Mouse (Mus musculus) heart, adult 2 months (tissue): ENCODE results near the gene Prkab1.

Source experiments
- CTCF ChIP-seq: fragments of 200-600 bp; IDR thresholded peaks from 2 replicates; pipeline ENCODE4 v1.8.1; 2022; ENCODE audit warnings: antibody characterized with exemption, mild to moderate bottlenecking, moderate library complexity
- POLR2A ChIP-seq: fragments of 200-500 bp; IDR thresholded peaks from 2 replicates; pipeline ENCODE4 v1.6.1; 2011; ENCODE audit warnings: mild to moderate bottlenecking, low read depth, low read length, control low read depth; ENCODE audit not compliant: insufficient read depth

DNA sequence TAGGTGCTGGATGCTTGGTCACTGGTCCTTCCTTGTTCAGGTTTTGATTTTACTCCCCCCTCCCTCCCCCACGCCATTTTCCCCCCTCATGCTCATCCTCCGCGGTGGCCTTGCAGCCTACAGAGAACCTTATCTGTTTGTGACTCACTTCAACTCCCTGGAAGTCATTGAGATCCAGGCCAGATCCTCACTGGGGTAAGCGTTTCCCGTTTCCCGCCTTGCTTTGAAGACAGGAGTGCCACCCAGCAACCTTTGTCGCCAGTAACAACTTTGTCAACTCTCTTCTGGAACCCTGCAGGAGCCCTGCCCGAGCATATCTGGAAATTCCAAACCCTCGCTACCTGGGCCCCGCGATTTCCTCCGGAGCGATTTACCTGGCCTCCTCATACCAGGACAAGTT, 26.9 kb downstream of the Prkab1 start:
- TF ChIP-seq POLR2A, result no peak
- no peak for TF ChIP-seq CTCF
